Mouse (Mus musculus) hindlimb bud, embryonic 11.5 days (tissue): Measurements from ENCODE around the gene Card19.

Experiments
- DNase-seq: peaks from one replicate; pipeline ENCODE4 v3.0.0-alpha.2; 2012; ENCODE audit warnings: low read depth, low spot score; ENCODE audit errors: extremely low spot score

Card19 gene

GRCm38 (mm10) chr13:49233792-49234572 lies 18.1 kb upstream of the Card19 start:
- DNase-seq, result no peak

GRCm38 (mm10) chr13:49225633-49226032 lies 9.8 kb upstream of the Card19 start:
- no peak for DNase-seq

- DNase-seq, result no peak
Measured at GRCm38 (mm10) chr13:49225159-49225558, 9.3 kb upstream of the Card19 start.

GRCm38 (mm10) chr13:49224729-49225128 lies 8.9 kb upstream of the Card19 start:
- no peak for DNase-seq

- no peak for DNase-seq
Measured at GRCm38 (mm10) chr13:49224314-49224713, 8.5 kb upstream of the Card19 start.

- no peak for DNase-seq
Measured at GRCm38 (mm10) chr13:49220912-49221311, 5.1 kb upstream of the Card19 start.

GRCm38 (mm10) chr13:49219367-49219766 lies 3.5 kb upstream of the Card19 start:
- DNase-seq, result no peak

GRCm38 (mm10) chr13:49218651-49219050 lies 2.8 kb upstream of the Card19 start:
- DNase-seq, result no peak

- no peak for DNase-seq
Measured at GRCm38 (mm10) chr13:49216808-49217561, 1.1 kb upstream of the Card19 start.

- DNase-seq, result no peak
Measured at GRCm38 (mm10) chr13:49216220-49216552, 349 bp upstream of the Card19 start.

GRCm38 (mm10) chr13:49215128-49215503 lies 721 bp downstream of the Card19 start:
- no peak for DNase-seq

- no peak for DNase-seq
Measured at GRCm38 (mm10) chr13:49214454-49214853, 1.4 kb downstream of the Card19 start.

GRCm38 (mm10) chr13:49213531-49213932 lies 2.3 kb downstream of the Card19 start:
- no peak for DNase-seq

GRCm38 (mm10) chr13:49212711-49213500 lies 2.9 kb downstream of the Card19 start:
- DNase-seq, result no peak

- DNase-seq, result no peak
Measured at GRCm38 (mm10) chr13:49209306-49209705, 6.5 kb downstream of the Card19 start.

- DNase-seq, result no peak
Measured at GRCm38 (mm10) chr13:49206341-49206740, 9.5 kb downstream of the Card19 start.

GRCm38 (mm10) chr13:49205381-49205998 lies 10.3 kb downstream of the Card19 start:
- no peak for DNase-seq

GRCm38 (mm10) chr13:49202556-49202955 lies 13.3 kb downstream of the Card19 start:
- no peak for DNase-seq

GRCm38 (mm10) chr13:49200688-49201087 lies 15.1 kb downstream of the Card19 start:
- DNase-seq, result no peak

GRCm38 (mm10) chr13:49199891-49200290 lies 15.9 kb downstream of the Card19 start:
- DNase-seq, result no peak

GRCm38 (mm10) chr13:49198734-49199133 lies 17.1 kb downstream of the Card19 start:
- no peak for DNase-seq
